ENCODE assay signal across 20 mouse cellular contexts in genomic region chr17:17637387-17637786, GRCm38 (mm10). TPM values are rescaled to one million over a fixed set of nuclear protein-coding genes. Genes with fewer than 3 reads are reported as not detected.
DNase-seq lines count a peak whose midpoint lies in the region; ATAC-seq lines count a peak whose summit lies in the region.
"Had no signal": no experiment of that assay in that cellular context is flagged by ENCODE, and none has a peak within 500 bp of the region (broad histone marks: within the 10 kb centered on the region; RNA-seq: fewer than 3 reads in every experiment).

No protein-coding gene starts in this region.

- ATAC-seq in CD4-positive, CD25-positive, alpha-beta regulatory T cell, adult 4 months, result peak; percentile 41
- peak; percentile 79 for ATAC-seq in activated CD4-positive, CD25-positive, alpha-beta regulatory T cell, adult 4 months
- ATAC-seq: forebrain, embryonic 14.5 days; forebrain, embryonic 16.5 days had no signal

- intact Hi-C loops in heart, postnatal 36 days (cut with DNase I), result no loop called here

- peak; percentile 41 for DNase-seq in heart, adult 11 months
- DNase-seq in heart, postnatal 36 days, result no peak
- DNase-seq in naive thymus-derived CD4-positive, alpha-beta T cell, adult 2 months (ENCODE audit: low read depth), result peak; percentile 38
- DNase-seq in kidney, postnatal 36 days, result no peak
- no peak for DNase-seq in cerebellum, adult 8-10 months
- no peak for DNase-seq in left cerebral cortex, adult 9 months (ENCODE audit: low spot score in 2 of 2)
- DNase-seq: adrenal gland, adult 8-10 months; adrenal gland, postnatal 14 days; adrenal gland, postnatal 36 days; B cell, adult 2 months; cerebellum, adult 11-12 months; cerebellum, adult 2 months; cerebellum, adult 9-11 months; cerebellum, postnatal 14 days; cerebellum, postnatal 36 days; embryo, embryonic 11 days had no signal

RNA-seq across cellular contexts. Expression of gene Lnpep, which starts 12.5 kb away (rescaled TPM):
- 100 to 1,000 TPM; 177 to 190 TPM for total RNA-seq in heart, postnatal 36 days (2021)
- polyA plus RNA-seq in CD4-positive, CD25-positive, alpha-beta regulatory T cell, adult 4 months (2017; shearing (Covaris generic)), result 10 to 100 TPM; 31.8 to 33.9 TPM
- polyA plus RNA-seq in activated CD4-positive, CD25-positive, alpha-beta regulatory T cell, adult 4 months (2017; shearing (Covaris generic)), result 10 to 100 TPM; 31.8 to 33.2 TPM

Comparison
In these comparisons a context has a peak if more than half of its experiments do, and no peak if none do; other contexts are left out.
1. DNase-seq: peak in heart, adult 11 months (single experiment) and naive thymus-derived CD4-positive, alpha-beta T cell, adult 2 months (single experiment); none in heart, postnatal 36 days (0 of 2), kidney, postnatal 36 days (0 of 2), cerebellum, adult 8-10 months (single experiment) and left cerebral cortex, adult 9 months (0 of 2).